Mouse (Mus musculus) brain, embryonic 14.5 days (tissue): Measurements from ENCODE around the gene Evc2.

Experiments used
- CTCF ChIP-seq: fragments of 200-500 bp; IDR thresholded peaks from 2 replicates; pipeline ENCODE4 v1.5.1; 2012; ENCODE audit warnings: inconsistent platforms, mild to moderate bottlenecking, moderate library complexity, borderline replicate concordance; ENCODE audit not compliant: insufficient read depth, insufficient read length; ENCODE audit errors: extremely low read depth
- POLR2A ChIP-seq: fragments of 200-500 bp; IDR thresholded peaks from 2 replicates; pipeline ENCODE4 v1.6.1; 2012; ENCODE audit warnings: mild to moderate bottlenecking, inconsistent platforms, borderline replicate concordance; ENCODE audit not compliant: poor library complexity, insufficient read depth, insufficient read length, severe bottlenecking; ENCODE audit errors: extremely low read depth

- TF ChIP-seq CTCF (no peak), POLR2A (no peak)
These were observed 57.1 kb downstream of the Evc2 start for GRCm38 (mm10) chr5:37395172-37396030.
